In the genomic region with DNA sequence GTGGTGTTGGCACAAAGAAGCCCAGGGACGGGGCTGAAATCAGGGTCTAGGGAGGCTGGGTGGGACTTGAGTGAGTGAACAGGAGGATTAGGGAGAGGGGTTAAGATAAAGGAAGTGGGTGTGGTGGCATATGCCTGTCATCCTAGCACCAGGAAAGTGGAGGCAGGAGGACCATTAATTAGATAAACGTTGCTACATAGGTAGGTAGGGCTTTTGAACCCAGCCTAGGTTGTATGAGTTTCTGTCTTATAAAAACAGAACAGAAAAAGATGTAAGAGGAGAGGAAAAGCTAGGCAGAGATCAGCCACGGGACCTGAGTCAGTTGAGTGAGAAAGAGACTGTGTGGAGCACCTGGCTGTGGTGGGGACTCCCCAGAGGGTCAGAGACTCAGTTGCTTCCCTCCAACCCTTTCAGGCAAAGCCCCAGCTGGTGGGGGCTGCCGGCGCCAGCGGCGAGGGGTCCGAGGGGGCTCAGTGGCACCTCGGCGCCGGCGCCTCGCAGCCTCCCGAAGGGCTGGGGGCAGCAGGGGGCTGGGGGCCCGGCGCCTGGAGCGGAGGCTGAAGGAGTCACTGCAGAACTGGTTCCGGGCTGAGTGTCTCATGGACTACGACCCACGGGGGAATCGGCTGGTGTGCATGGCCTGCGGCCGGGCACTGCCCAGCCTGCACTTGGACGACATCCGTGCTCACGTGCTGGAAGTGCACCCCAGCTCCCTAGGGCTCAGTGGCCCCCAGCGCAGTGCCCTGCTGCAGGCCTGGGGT, we compare ENCODE assay signal across 9 mouse cellular contexts. TPM values are rescaled to one million over a fixed set of nuclear protein-coding genes. Genes with fewer than 3 reads are reported as not detected.
A peak's percentile ranks its signal among the peaks of the same experiment; 100 is the strongest.
DNase-seq lines count a peak whose midpoint lies in the region; ATAC-seq and TF ChIP-seq lines count a peak whose summit lies in the region.
"Had no signal": no experiment of that assay in that cellular context is flagged by ENCODE, and none has a peak within 500 bp of the region (broad histone marks: within the 10 kb centered on the region; RNA-seq: fewer than 3 reads in every experiment).

No protein-coding gene starts in this region.

- 88% methylated on average over 27 of the region's 27 CpGs for WGBS in kidney, adult 2 months
- WGBS in forebrain, embryonic 12.5 days = 48% methylated on average over 27 of the region's 27 CpGs
- 26% methylated on average over 27 of the region's 27 CpGs for WGBS in hindbrain, embryonic 16.5 days
- 39% methylated on average over 27 of the region's 27 CpGs for WGBS in neural tube, embryonic 15.5 days

- peak; percentile 28 for DNase-seq in kidney, postnatal 14 days
- no peak for DNase-seq in kidney, adult 2 months
- DNase-seq in urinary bladder, postnatal 10 days (ENCODE audit: low spot score) = no peak
- no peak for DNase-seq in layer of hippocampus, adult 11-12 months (ENCODE audit: low spot score)

- no peak for ATAC-seq in forebrain, embryonic 12.5 days (ENCODE audit: low FRiP score)
- ATAC-seq in hindbrain, embryonic 16.5 days = no peak
- no peak for ATAC-seq in neural tube, embryonic 15.5 days (ENCODE audit: low FRiP score)

- H3K4me3 ChIP-seq in kidney, adult 2 months (ENCODE audit: insufficient read depth, low read depth, low read length) = no peak overlapping the region
- H3K4me3 ChIP-seq in forebrain, embryonic 12.5 days (replicated peaks) = peak overlapping the region; percentile 32
- peak overlapping the region; percentile 12 for H3K4me3 ChIP-seq in hindbrain, embryonic 16.5 days (ENCODE audit: low read length)
- H3K4me3 ChIP-seq in neural tube, embryonic 15.5 days (replicated peaks) = 0 out of 2 replicates have a peak overlapping the region, but pooled peaks have one; percentile 3
- H3K4me3 ChIP-seq: erythroblast, embryonic 14.5 days; myocyte had no signal

- H3K4me2 ChIP-seq in forebrain, embryonic 12.5 days = peak overlapping the region; percentile 74
- peak overlapping the region; percentile 57 for H3K4me2 ChIP-seq in hindbrain, embryonic 16.5 days (ENCODE audit: low read length)
- peak overlapping the region; percentile 85 for H3K4me2 ChIP-seq in neural tube, embryonic 15.5 days

- no peak for TF ChIP-seq POLR2A in kidney, adult 2 months (IDR thresholded peaks at IDR 0.05; ENCODE audit: low read depth, low read length)

- H3K27ac ChIP-seq in kidney, adult 2 months (ENCODE audit: insufficient read depth, low read depth, low read length) = no peak overlapping the region
- H3K27ac ChIP-seq in forebrain, embryonic 12.5 days = peak overlapping the region; percentile 86
- peak overlapping the region; percentile 86 for H3K27ac ChIP-seq in hindbrain, embryonic 16.5 days (ENCODE audit: low read depth, low read length)
- H3K27ac ChIP-seq in neural tube, embryonic 15.5 days (replicated peaks) = peak overlapping the region; percentile 85

- H3K9me3 ChIP-seq in forebrain, embryonic 12.5 days = no peaks in the 10 kb centered on the region
- no peaks in the 10 kb centered on the region for H3K9me3 ChIP-seq in hindbrain, embryonic 16.5 days (ENCODE audit: control insufficient read depth, low read length)
- no peaks in the 10 kb centered on the region for H3K9me3 ChIP-seq in neural tube, embryonic 15.5 days (replicated peaks)

- H3K4me1 ChIP-seq in kidney, adult 2 months (ENCODE audit: control insufficient read depth, insufficient read depth, low read length) = peaks cover 8% of the 10 kb centered on the region
- peaks cover 72% of the 10 kb centered on the region for H3K4me1 ChIP-seq in forebrain, embryonic 12.5 days
- H3K4me1 ChIP-seq in hindbrain, embryonic 16.5 days (ENCODE audit: control insufficient read depth, insufficient read depth, low read depth, low read length) = peaks cover 68% of the 10 kb centered on the region
- peaks cover 76% of the 10 kb centered on the region for H3K4me1 ChIP-seq in neural tube, embryonic 15.5 days

- no peaks in the 10 kb centered on the region; the same call in 1 of the 2 replicates for H3K36me3 ChIP-seq in kidney, adult 2 months (ENCODE audit: control insufficient read depth, insufficient read depth, low read length)
- H3K36me3 ChIP-seq in forebrain, embryonic 12.5 days (replicated peaks) = peaks cover 61% of the 10 kb centered on the region
- H3K36me3 ChIP-seq in hindbrain, embryonic 16.5 days (ENCODE audit: control insufficient read depth, insufficient read depth, low read length) = peaks cover 6% of the 10 kb centered on the region; the same call in 1 of the 2 replicates
- peaks cover 16% of the 10 kb centered on the region for H3K36me3 ChIP-seq in neural tube, embryonic 15.5 days

- peak overlapping the region; percentile 99 for H3K9ac ChIP-seq in forebrain, embryonic 12.5 days
- peak overlapping the region; percentile 69 for H3K9ac ChIP-seq in hindbrain, embryonic 16.5 days (ENCODE audit: low read depth, low read length)
- peak overlapping the region; percentile 57 for H3K9ac ChIP-seq in neural tube, embryonic 15.5 days (replicated peaks)

- TF ChIP-seq CTCF in kidney, adult 2 months (conservative IDR thresholded peaks at IDR 0.05; ENCODE audit: insufficient read depth, insufficient read length, low read depth, low read length) = no peak

- H3K27me3 ChIP-seq in kidney, adult 2 months (replicated peaks; ENCODE audit: control insufficient read depth, insufficient read depth, low read length) = no peaks in the 10 kb centered on the region
- H3K27me3 ChIP-seq in forebrain, embryonic 12.5 days = peaks cover under 1% of the 10 kb centered on the region; the same call in 1 of the 2 replicates
- H3K27me3 ChIP-seq in hindbrain, embryonic 16.5 days (replicated peaks; ENCODE audit: control insufficient read depth, insufficient read depth, low read length) = no peaks in the 10 kb centered on the region
- no peaks in the 10 kb centered on the region for H3K27me3 ChIP-seq in neural tube, embryonic 15.5 days (replicated peaks)

RNA-seq across cellular contexts. Expression of gene 2700081O15Rik, which starts 3.6 kb away (rescaled TPM):
- polyA plus RNA-seq in kidney, adult 2 months (2012; rRNA removed) = 9.4 and 12.0 TPM in 2 replicates
- polyA plus RNA-seq in forebrain, embryonic 12.5 days (2016; fragmentation: Nextera tagmentation; extraction: Ambion mirVana) = 16.3 and 18.6 TPM in 2 replicates
- 11.2 and 12.4 TPM in 2 replicates for polyA plus RNA-seq in hindbrain, embryonic 16.5 days (2015; fragmentation: Nextera tagmentation; extraction: Ambion mirVana)
- polyA plus RNA-seq in neural tube, embryonic 15.5 days (2015; fragmentation: Nextera tagmentation; extraction: Ambion mirVana) = 12.8 and 16.0 TPM in 2 replicates

RNA-seq across cellular contexts. Expression of gene Spindoc, which starts 38.2 kb away (rescaled TPM):
- polyA plus RNA-seq in kidney, adult 2 months (2012; rRNA removed) = 14.0 and 15.0 TPM in 2 replicates
- polyA plus RNA-seq in forebrain, embryonic 12.5 days (2016; fragmentation: Nextera tagmentation; extraction: Ambion mirVana) = 41.9 and 42.4 TPM in 2 replicates
- polyA plus RNA-seq in hindbrain, embryonic 16.5 days (2015; fragmentation: Nextera tagmentation; extraction: Ambion mirVana) = 23.4 and 34.0 TPM in 2 replicates
- polyA plus RNA-seq in neural tube, embryonic 15.5 days (2015; fragmentation: Nextera tagmentation; extraction: Ambion mirVana) = 25.3 and 30.9 TPM in 2 replicates
